Mouse (Mus musculus): ENCODE results near the gene Cd80. TPM values are rescaled to one million over a fixed set of nuclear protein-coding genes. Genes with fewer than 3 reads are reported as not detected.
"Not testable (repeated sequence)": the region's sequence is repeated elsewhere in the genome, so short reads cannot be mapped to it uniquely, and the experiment has no call there.

The Cd80 gene
- under 1 TPM in 1 of 2 experiments, not detected in 1; 0.19 TPM for total RNA-seq (2021)
- long read RNA-seq, experiment 1, partial matches to known transcripts: 0 of 24 reads
- long read RNA-seq, experiment 1, other reads (novel, unspliced or antisense): 24 of 24 reads
- long read RNA-seq, experiment 2, partial matches to known transcripts: 0 of 9 reads
- long read RNA-seq, experiment 2, other reads (novel, unspliced or antisense): 9 of 9 reads

DNA sequence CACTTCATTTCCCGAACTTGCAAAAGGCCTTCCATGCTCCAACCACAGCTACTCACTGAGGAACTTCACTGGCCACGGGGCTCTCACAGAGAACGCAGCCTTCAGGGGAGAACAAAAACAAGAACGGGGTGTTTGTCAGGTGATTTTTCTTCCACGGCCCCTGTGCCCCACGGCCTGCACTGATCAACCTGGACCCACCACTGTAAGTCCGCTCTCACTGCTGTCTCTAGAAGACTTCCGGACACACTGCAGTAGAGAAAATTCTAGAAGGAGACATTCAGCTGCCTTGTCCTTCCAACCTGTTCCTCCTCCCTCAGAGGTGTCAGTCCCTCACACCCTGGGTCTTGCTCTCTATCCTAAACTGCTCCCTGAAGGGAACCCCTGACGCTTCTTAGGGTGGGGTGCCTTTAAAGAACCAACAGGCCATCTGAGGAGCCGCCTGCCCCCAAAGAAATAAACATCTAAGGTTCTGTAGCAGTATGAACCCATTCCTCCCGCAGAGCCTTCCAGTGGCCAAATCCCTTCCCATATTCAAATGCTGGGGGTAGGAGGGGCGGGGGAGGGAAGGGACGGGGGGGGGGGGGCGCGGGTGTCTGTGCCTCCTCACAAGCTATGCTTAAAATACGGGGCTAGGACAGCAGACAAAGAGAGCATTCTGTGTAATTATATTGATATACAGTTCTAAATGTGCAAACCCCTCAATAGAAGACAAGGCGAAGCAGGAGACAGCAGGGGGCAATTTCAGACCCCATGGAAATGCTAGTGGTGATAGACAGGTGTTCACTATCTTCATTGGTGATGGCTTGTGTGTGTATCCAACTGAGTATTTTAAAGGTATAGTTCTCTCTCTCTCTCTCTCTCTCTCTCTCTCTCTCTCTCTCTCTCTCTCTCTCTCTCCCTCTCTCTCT is at the start of gene Cd80:
TSS of gene Cd80 (plus strand) at position 51 of the 908 bp plus-strand sequence.
- DNase-seq (ENCODE audit: low spot score): no peak

DNA sequence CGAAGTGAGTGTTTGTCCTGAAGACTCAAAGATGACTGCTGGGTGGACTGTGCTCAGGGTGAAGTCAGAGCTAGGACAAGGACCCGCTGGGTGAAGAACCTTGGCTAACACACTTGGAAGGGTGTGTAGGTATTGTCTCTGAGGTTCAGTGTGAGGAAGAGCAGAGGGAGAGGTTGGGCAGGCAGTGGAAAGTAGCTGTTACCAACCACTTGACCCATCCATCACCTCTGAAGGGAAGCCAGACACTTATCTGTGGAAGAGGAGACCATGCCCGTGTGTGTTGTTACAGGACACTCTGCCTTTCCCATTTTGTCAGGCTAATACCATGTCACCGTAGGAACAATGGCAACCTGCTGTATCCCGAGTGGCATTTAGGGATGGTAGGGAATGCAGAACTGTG is 49.1 kb upstream of the Cd80 start:
- DNase-seq (ENCODE audit: low spot score): no peak

DNA sequence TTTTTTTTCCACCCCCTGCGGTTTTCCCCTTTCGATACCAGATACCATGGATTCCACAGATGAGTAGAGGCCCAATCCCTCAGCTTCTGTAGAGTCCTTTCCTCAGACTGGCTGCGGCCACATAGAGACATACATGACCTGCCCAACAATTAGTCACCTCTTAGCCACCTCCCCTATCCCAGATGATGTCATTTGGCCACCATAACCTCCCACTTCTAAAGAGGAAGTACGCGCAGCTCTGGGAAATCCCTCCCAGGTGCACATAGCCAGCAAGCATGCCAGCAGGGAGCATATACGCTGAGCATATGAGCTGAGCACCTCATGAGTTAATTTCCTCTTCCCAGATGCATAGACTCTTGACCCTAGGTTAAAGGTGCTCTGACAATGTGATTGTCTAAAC is 48.7 kb upstream of the Cd80 start:
- no peak for DNase-seq (ENCODE audit: low spot score)

DNA sequence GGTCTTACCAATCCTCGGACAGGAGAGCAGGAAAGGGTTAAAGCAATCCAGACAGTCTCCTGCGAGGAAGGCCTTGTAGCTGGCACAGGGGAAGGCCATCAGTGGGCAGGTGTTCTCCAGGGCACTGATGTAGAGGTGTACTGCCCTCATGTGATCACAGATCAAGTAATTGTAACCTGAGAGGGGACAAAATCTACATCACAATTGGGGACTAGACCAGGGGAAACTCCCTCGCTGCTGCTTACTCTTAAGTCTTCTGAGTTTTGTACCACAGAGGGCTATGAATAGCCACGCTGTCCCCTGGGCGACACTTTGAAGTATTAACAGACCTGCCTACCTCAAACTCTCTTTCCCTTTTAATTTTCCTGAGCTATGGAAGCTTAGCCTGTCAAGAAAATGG is 47.8 kb upstream of the Cd80 start:
- DNase-seq (ENCODE audit: low spot score): no peak

DNA sequence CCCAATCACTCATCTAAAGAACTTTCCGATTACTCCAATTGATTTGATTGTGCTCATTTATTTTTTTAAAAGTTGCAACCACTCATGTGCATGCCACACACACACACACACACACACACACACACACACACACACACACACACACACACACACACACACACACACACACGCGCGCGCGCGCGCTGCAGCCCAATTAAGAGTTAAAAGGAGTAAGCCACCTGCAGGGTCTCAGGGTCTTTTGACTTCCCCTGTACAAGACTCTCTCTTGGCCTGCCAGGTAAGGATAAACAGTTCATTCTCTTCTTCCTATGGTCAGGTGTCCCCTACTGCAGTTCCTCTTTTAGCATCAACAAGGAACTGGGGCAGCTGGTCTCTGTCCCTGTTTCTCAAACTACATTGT is 46.9 kb upstream of the Cd80 start:
- no peak for DNase-seq (ENCODE audit: low spot score)

DNA sequence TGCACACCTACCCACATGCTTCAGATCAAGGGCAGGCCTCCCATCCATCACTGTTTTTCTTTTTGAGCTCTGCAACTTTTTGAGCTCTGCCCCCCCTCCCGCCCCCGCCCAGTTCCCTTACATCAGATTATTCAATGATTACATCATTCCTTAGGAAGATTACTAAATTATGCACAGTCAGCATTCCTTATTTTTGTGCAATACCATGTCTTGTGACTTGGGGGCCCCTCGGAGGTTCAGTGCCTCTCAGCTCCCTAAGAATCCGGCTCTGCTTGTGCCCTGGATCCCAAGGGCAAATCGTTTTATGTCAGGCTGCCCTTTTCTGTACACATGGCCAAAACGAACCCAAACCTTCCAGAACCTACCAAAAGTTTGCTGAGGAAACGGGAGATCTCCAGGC is 40.4 kb upstream of the Cd80 start:
- DNase-seq (ENCODE audit: low spot score): no peak

DNA sequence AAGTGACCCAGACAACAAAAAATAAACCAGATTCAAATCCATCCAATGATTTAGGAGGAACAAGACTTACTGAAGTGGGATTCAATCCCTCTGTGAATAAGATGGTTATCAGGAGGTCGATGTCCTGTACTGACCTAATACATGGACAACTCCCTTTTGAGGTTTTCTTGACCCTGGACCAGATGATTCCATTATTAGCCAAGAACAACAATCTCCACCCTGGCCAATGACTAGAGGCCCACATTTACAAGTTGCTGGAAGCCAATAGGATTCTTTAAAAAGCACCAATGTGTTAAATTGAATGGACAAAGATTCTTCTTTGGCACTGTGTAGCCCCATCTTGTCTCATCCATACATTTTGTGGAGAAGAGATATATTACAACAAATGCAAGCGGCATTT is 30.0 kb upstream of the Cd80 start:
- peak; percentile 54 for DNase-seq (ENCODE audit: low spot score)

DNA sequence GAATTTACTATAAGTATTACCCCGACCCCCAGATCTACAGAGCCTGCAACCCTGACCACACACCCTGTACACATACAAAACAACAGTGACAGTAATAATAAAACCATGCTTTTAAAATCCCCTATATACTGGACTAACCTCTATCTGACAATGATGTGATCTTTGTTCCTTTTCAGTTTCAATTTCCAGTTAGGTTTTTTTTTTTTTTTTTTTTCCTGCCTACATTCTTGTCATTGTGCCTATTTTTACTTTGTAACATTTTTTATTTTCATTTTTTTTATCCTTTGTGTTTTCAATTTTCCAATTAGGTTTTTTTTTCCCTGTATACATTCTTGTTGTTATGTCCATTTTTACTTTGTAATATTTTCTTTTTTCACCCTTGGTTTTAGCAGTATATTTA is 29.6 kb upstream of the Cd80 start:
- DNase-seq (ENCODE audit: low spot score): no peak

DNA sequence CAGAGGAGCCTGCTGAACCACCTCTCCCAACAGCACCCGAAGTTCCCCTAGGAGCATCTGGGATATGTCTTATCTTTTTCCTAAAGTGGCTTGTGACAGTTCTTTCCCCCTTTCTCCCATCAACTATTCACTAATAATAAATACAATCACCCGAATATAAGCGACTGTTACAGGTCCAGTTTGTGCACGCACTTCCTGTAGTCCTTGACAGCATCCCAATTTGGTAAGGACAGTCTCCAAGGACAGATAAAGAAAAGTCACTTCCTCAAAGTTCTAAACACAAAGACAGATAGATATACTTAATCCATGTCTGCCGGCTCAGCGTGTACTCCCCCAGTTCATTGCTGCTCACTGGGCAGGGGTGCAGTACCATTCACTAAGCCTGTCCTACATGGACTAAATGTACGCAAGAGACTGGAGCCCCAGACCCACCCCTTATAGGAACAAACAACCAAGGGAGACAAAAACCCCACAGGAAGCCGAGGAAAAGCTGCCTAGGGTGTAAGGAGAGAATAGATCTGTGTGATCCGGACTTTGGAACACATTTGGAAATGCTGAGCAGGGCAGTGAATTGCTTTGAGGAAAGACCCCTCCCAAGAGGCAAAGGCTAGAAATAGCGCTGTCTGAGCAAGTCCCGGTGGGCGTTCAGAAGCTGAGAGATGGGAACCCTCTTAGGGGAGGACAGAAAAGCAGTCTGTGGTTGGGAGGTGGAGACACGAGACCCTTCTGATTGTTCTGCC is 23.7 kb upstream of the Cd80 start:
- no peak for DNase-seq (ENCODE audit: low spot score)

DNA sequence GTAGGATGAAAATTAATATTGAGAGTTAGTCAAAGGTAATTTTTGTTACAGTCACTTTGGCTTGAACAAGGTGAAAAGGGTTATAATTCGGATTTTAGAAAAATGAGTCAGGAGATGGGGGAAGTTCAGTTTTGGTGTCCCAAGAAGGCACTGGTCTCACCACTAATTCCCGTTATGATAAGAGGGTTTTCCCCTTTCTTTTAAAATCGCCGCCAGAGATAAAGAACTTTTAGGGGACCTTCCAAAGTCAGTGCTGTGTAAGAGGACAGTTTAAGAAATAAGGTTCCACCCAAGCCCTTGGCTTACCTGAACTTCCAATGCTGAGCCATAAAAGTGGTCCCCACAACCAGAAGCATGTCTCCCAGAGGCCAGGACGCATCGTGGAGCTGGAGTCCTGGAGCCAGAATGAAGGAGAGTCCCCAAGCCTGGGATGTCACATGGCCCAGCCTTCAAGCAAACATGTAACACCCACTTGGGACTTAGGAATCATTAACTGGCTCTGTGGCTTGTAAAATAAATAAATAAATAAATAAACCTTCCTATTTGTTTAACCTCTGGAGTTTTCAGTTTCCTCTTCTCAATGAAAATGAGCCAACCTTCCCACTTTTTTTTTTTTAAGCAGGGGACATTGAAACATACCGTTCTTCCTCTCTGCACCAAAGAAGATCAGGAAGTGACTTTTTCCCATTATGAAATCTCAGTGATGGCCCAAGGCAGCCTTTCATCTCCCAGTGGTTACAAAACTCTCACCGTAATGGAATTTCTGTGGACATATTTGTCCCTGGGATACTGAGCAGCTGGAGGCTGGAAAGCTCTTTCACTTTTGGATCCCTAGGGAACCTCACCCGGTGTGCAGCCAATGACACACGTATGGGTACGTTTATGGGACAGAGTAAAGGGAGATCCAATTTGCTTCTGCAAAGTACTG is 22.6 kb upstream of the Cd80 start, which contains the start of gene Pla1a:
TSS of gene Pla1a (minus strand) at position 648 of the 928 bp plus-strand sequence.
- DNase-seq (ENCODE audit: low spot score): peak; percentile 55

DNA sequence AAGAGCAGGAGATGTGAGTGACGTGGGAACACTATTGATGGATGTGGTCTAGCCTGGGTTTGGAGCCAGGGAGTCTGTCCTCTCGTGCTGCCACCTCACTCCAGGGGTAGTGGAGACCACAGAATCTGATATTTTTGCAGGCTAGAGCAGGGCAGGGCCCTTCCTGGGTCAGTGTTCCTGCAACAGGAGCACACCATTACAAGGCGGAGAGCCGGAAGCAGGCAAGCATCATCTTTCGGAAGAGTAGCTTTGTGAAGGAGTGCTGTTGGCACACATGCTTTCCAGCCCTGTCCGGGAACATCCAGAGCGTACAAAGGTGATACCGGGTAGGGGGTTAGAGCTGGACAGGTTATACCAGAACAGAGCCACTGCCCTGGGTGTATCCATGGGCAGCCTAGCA is 21.8 kb upstream of the Cd80 start:
- DNase-seq (ENCODE audit: low spot score): no peak

DNA sequence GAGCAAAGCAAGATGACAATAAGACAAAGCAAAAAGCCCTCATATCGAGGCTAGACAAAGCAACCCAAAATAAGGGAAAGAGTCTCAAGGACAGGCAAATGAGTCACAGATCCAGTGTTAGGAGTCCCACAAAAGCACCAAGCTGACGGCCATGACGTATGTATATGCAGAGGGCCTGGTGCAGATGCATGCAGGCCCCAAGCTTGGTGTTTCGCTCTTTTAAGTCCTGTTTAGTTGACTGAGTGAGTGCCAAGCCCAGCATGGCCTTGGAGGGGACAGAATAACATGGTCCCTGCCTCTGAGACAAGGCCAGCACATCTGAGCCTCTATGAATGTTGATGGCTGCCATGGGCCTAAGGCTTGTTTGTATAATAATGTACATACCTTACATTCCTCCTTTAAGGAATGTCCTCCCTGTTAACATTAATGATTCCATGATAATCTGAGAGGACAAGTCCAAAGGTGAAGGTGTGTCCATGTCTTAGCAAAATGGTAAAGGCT is 21.0 kb upstream of the Cd80 start:
- DNase-seq (ENCODE audit: low spot score): no peak

DNA sequence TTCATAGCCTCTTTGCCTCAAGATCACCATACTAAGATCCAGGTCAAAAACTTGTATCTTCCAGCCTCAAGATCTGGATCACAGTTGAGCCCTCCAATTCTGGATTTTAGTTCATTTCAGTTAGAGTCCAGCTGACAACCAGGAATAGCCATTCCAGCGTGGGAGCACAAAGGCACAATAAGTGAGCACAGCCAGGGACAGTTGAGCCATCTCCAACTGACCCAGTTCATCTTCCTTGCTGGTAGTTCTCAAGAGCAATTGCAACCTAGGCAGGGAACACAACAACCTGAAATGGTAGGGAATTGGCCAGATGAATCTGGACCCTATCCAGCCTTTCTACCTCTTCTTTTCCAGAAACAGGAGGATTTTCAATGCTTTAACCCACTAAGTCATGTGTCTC is 16.2 kb upstream of the Cd80 start:
- no peak for DNase-seq (ENCODE audit: low spot score)

DNA sequence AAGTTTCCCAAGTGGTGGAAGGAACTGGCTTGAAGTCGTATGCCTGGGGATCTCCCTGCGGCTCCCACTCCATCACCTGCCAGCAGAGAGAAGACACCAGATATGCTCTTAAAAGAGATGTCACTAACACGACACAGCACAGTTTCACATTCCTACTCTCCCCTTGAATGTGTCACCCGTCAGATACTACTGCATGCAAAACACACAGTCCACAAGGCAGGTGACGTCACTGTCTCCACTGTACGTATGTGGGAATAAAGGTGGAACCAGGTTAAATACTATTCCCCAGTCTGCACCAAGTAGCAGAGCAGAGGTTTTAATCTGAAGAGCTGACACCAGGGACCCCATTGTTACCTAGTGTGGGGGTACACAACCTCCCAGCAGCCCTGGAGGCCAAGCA is 15.0 kb upstream of the Cd80 start:
- DNase-seq (ENCODE audit: low spot score): no peak

DNA sequence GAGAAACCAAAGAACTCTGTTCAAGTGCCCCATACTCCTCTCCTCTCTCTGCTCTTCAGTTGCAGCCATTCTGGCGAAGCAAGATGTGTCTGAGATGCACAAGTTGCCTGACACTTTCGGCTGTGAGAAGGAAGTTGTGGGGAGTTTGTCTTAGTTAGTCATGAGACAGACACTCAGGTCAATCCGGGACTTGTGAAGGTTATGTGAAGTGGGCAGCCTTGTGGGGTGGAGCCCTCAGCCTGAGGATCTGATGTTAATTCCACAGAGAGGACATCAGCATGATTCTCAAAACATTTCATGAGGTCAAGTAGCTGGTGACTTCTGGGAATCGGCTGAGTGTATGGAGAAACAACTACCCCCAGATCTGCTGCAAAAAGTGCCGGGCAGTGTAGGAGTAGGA is 13.8 kb upstream of the Cd80 start:
- DNase-seq (ENCODE audit: low spot score): no peak

DNA sequence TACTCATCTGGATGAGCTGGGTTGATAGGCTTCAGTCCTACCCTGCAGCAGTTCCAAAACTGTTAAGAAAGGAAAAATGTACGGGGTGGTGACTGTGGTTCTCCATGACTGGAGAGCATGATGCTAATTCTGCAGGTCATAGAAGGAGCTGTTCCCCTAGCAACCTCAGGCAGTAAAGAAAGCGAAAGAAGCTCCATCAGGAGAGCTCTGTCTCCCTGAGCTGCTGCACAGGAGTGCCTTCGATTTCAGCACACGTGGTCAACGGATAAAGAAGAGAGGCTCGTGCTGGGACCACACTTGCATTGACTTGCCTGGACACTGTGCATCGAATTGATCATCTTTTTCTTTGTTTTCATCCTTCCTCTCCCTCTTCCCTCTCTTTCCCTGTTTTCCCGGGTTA is 13.1 kb upstream of the Cd80 start:
- no peak for DNase-seq (ENCODE audit: low spot score)

DNA sequence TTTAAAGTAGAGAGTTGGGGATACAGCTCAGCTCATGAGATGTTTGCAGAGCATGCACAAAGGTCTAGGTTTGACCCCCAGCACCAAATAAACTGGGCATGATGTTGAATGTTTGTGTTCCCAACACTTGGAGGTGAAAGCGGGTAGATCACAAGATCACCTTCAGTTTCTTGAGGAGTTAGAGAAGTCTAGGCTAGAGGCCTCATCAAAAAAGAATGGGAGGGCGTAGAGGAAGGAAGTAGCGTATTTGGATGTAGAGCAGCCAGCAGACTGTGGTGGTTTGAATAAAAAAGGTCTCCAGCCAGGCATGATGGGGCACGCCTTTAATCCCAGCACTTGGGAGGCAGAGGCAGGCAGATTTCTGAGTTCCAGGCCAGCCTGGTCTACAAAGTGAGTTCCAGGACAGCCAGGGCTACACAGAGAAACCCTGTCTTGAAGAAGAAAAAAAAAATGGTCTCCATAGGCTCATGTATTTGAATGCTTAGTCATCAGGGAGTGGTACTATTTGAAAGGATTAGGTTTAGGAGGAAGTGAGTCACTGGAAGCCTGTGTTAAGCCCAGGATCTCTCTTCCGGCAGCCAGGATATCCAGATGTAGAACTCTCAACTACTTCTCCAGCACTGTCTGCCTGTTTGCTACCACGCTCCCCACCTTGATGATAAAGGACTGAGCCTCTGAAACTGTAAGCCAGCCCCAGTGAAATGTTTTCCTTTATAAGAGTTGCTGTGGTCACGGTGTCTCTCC is 11.5 kb upstream of the Cd80 start:
- no peak for DNase-seq (ENCODE audit: low spot score)

DNA sequence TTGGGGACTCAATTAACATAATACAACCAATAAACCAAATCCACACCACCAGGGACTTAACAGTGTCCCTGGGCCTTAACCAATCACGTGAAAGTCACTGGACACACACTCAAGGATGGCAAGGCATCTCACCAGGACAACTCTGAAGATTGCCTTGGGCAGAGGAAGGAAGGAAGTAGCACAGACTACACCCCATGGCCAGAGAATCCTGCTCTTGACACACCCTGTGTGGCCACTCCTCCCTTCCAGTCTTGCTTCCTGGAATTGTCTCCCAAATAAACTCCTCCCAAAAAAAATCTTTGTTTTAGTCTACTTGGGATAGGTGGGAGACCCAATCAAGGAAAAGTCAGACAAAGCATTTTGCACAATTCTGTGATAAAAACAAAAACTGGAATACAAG is 10.3 kb upstream of the Cd80 start:
- no peak for DNase-seq (ENCODE audit: low spot score)

DNA sequence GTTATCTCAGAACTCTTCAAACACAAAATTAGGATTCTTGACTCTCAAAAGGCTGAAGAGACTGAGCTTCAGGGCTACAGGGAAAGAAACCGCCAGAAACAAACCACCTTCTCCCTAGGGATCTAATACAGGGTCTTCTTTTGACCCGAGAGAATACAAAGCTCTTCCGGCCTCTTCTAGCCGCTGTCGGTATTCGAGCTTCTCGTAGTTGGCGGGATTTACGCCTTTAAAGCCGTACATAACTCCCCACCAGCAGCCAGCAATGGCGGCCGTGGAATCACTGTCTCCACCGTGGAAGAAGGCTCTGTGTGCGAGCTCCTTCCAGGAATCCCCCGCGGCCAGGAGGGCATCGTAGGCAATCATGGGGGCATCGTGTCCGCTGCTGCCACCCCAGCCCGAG is 9.8 kb upstream of the Cd80 start:
- no peak for DNase-seq (ENCODE audit: low spot score)

DNA sequence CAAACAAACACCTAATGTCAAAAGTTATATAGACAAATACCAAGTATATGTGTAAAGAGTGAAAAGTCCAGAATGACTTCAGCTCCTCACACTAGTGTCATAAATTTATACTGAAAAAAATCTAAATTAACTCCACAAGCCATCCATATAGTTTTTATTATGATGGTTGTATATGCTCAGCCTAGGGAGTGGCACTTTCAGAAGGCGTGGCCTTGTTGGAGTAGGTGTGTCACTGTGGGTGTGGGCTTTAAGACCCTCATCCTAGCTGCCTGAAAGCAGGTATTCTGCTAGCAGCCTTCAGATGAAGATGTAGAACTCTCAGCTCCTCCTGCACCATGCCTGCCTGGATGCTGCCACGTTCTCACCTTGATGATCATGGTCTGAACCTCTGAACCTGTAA is 9.2 kb upstream of the Cd80 start:
- not testable (repeated sequence) for DNase-seq (ENCODE audit: low spot score)
